Mouse (Mus musculus) CH12.LX (cell line): ENCODE measurements around the gene Klhl21. TPM values are rescaled to one million over a fixed set of nuclear protein-coding genes. Genes with fewer than 3 reads are reported as not detected.

Experiments used
- DNase-seq: peaks from one replicate; pipeline ENCODE4 v3.0.0-alpha.2; 2013; ENCODE audit errors: extremely low read depth
- H3K27ac ChIP-seq: 2 replicates; pipeline ENCODE4 v1.5.1; 2012; ENCODE audit warnings: low read depth, mild to moderate bottlenecking, control low read depth, moderate library complexity; ENCODE audit not compliant: insufficient read depth
- H3K27me3 ChIP-seq: replicated peaks from 2 replicates; pipeline ENCODE3; 2012; ENCODE audit warnings: inconsistent platforms
- H3K36me3 ChIP-seq, 2 experiments: replicated peaks in 1 of 2; 2 replicates each; pipeline versions ENCODE3 to v1.6.1; 2012; ENCODE audit warnings: inconsistent platforms in 1 of 2, low read length in 1 of 2, mild to moderate bottlenecking in 1 of 2, mixed read lengths in 1 of 2, moderate library complexity in 1 of 2; ENCODE audit not compliant: control insufficient read depth in 1 of 2, insufficient read depth in 1 of 2
- H3K4me1 ChIP-seq, 2 experiments: 2 replicates each; pipeline ENCODE4 v1.6.1; 2012; ENCODE audit warnings: inconsistent platforms in 1 of 2, moderate library complexity in 1 of 2; ENCODE audit not compliant: insufficient read depth in 2 of 2, control insufficient read depth in 1 of 2
- H3K4me2 ChIP-seq: 2 replicates; pipeline ENCODE4 v1.6.1; 2012; ENCODE audit warnings: low read depth, mild to moderate bottlenecking, control low read depth; ENCODE audit not compliant: poor library complexity, insufficient read depth, severe bottlenecking
- H3K4me3 ChIP-seq, 3 experiments: fragments of 150-350 bp in 1 of 3; sonication (generic) in 1 of 3; replicated peaks in 1 of 3; 2 replicates each; pipeline versions ENCODE3 to v1.5.1; 2011 to 2012; ENCODE audit warnings: low read depth in 2 of 3, low read length in 2 of 3, mild to moderate bottlenecking in 2 of 3, moderate library complexity in 2 of 3, control low read depth in 1 of 3, improper control_type of control experiment in 1 of 3, inconsistent platforms in 1 of 3, mixed read lengths in 1 of 3; ENCODE audit not compliant: poor library complexity in 1 of 3
- H3K79me2 ChIP-seq: replicated peaks from 2 replicates; pipeline ENCODE4 v1.6.1; 2012; ENCODE audit warnings: mild to moderate bottlenecking, moderate library complexity; ENCODE audit not compliant: control insufficient read depth, poor library complexity, insufficient read depth, severe bottlenecking; ENCODE audit errors: extremely low read depth
- H3K9ac ChIP-seq: 2 replicates; pipeline ENCODE4 v1.6.1; 2012; ENCODE audit warnings: low read depth, mild to moderate bottlenecking, control low read depth, moderate library complexity; ENCODE audit not compliant: insufficient read depth
- H3K9me3 ChIP-seq: replicated peaks from 2 replicates; pipeline ENCODE3; 2012; ENCODE audit warnings: low read length, inconsistent platforms, mixed read lengths
- CHD2 ChIP-seq: IDR thresholded peaks from 2 replicates; pipeline ENCODE4 v1.6.1; 2011; ENCODE audit warnings: low read length, improper control_type of control experiment
- EP300 ChIP-seq: IDR thresholded peaks from 2 replicates; pipeline ENCODE4 v1.6.1; 2011; ENCODE audit warnings: low read length, improper control_type of control experiment
- IRF4 ChIP-seq: IDR thresholded peaks from 2 replicates; pipeline ENCODE4 v1.6.1; 2014; ENCODE audit warnings: low read depth, mild to moderate bottlenecking, inconsistent platforms, low read length, improper control_type of control experiment
- JUND ChIP-seq: conservative IDR thresholded peaks from 2 replicates; pipeline ENCODE4 v1.6.1; 2011; ENCODE audit warnings: low read depth, low read length, improper control_type of control experiment
- MAFK ChIP-seq: IDR thresholded peaks from 2 replicates; pipeline ENCODE4 v1.6.1; 2011; ENCODE audit warnings: low read length, improper control_type of control experiment; ENCODE audit not compliant: insufficient replicate concordance
- MAX ChIP-seq: IDR thresholded peaks from 2 replicates; pipeline ENCODE4 v1.6.1; 2011; ENCODE audit warnings: low read length, improper control_type of control experiment
- MAZ ChIP-seq: IDR thresholded peaks from 2 replicates; pipeline ENCODE4 v1.6.1; 2012; ENCODE audit warnings: low read depth, mild to moderate bottlenecking, inconsistent platforms, low read length, improper control_type of control experiment, moderate library complexity
- MEF2A ChIP-seq: IDR thresholded peaks from 2 replicates; pipeline ENCODE4 v1.6.1; 2014; ENCODE audit warnings: low read depth, mild to moderate bottlenecking, inconsistent platforms, low read length, improper control_type of control experiment, borderline replicate concordance
- MXI1 ChIP-seq: IDR thresholded peaks from 2 replicates; pipeline ENCODE4 v1.6.1; 2011; ENCODE audit warnings: mild to moderate bottlenecking, low read depth, low read length, improper control_type of control experiment
- MYC ChIP-seq: IDR thresholded peaks from 2 replicates; pipeline ENCODE4 v1.6.1; 2011; ENCODE audit warnings: low read depth, mild to moderate bottlenecking, improper control_type of control experiment, low read length
- NELFE ChIP-seq: IDR thresholded peaks from 2 replicates; pipeline ENCODE4 v1.6.1; 2011; ENCODE audit warnings: low read depth, low read length, improper control_type of control experiment
- PAX5 ChIP-seq: IDR thresholded peaks from 2 replicates; pipeline ENCODE4 v1.6.1; 2012; ENCODE audit warnings: low read length, inconsistent platforms, mixed read lengths
- POLR2A ChIP-seq: IDR thresholded peaks from 2 replicates; pipeline ENCODE4 v1.6.1; 2011; ENCODE audit warnings: low read depth, mild to moderate bottlenecking, improper control_type of control experiment, low read length
- POLR2AphosphoS2 ChIP-seq: IDR thresholded peaks from 2 replicates; pipeline ENCODE4 v1.6.1; 2011; ENCODE audit warnings: low read depth, low read length, improper control_type of control experiment
- RAD21 ChIP-seq: IDR thresholded peaks from 2 replicates; pipeline ENCODE4 v1.6.1; 2011; ENCODE audit warnings: low read depth, mild to moderate bottlenecking, low read length, improper control_type of control experiment, moderate library complexity
- RCOR1 ChIP-seq: conservative IDR thresholded peaks from 2 replicates; pipeline ENCODE4 v1.6.1; 2012; ENCODE audit warnings: low read depth, mild to moderate bottlenecking, inconsistent platforms, low read length, improper control_type of control experiment
- TBP ChIP-seq: conservative IDR thresholded peaks from 2 replicates; pipeline ENCODE4 v1.6.1; 2011; ENCODE audit warnings: low read depth, low read length, improper control_type of control experiment
- TCF12 ChIP-seq: IDR thresholded peaks from 2 replicates; pipeline ENCODE4 v1.6.1; 2014; ENCODE audit warnings: low read depth, mild to moderate bottlenecking, inconsistent platforms, low read length, improper control_type of control experiment
- UBTF ChIP-seq: IDR thresholded peaks from 2 replicates; pipeline ENCODE4 v1.6.1; 2012; ENCODE audit warnings: low read depth, mild to moderate bottlenecking, inconsistent platforms, low read length, improper control_type of control experiment, moderate library complexity
- USF1 ChIP-seq: IDR thresholded peaks from 2 replicates; pipeline ENCODE4 v1.6.1; 2014; ENCODE audit warnings: low read depth, mild to moderate bottlenecking, inconsistent platforms, low read length, improper control_type of control experiment
- USF2 ChIP-seq: conservative IDR thresholded peaks from 2 replicates; pipeline ENCODE4 v1.6.1; 2011; ENCODE audit warnings: low read depth, low read length, improper control_type of control experiment
- ZKSCAN1 ChIP-seq: IDR thresholded peaks from 2 replicates; pipeline ENCODE4 v1.6.1; 2012; ENCODE audit warnings: low read depth, inconsistent platforms, low read length, improper control_type of control experiment, borderline replicate concordance
- dilution Hi-C: fragments of 300-500 bp; cut with MboI; formaldehyde crosslinking; loops from 2 replicates; pipeline ENCODE4 v1.14.3; 2020; ENCODE audit warnings: low sequenced_read_pairs; ENCODE audit not compliant: extremely low pct_unique_long_range_greater_than_20kb, extremely low pct_ligation_motif_present
- in situ Hi-C: fragments of 300-500 bp; cut with MboI; formaldehyde crosslinking; loops from 3 replicates; pipeline ENCODE4 v1.14.3; 2019; ENCODE audit warnings: low sequenced_read_pairs, low pct_ligation_motif_present, low pct_unique_long_range_greater_than_20kb, mixed read lengths
- polyA plus RNA-seq: library from polyadenylated mRNA; unstranded; fragments of >175 nt; gene quantifications from 2 replicates; pipeline ENCODE4 v1.2.1, GENCODE M21; 2012; ENCODE audit warnings: low read depth; ENCODE audit not compliant: insufficient read length
- total RNA-seq, 2 experiments: library from RNA; depleted of rRNA; stranded (reverse); fragments of 300-350 nt in 1 of 2; fragments of >200 nt in 1 of 2; gene quantifications; 2 replicates each; pipeline ENCODE4 v1.2.3; 2012 to 2014

Klhl21 gene
- total and polyA plus RNA-seq, 3 experiments: 4.4 to 9.4 (median 7.1) TPM

- Histone ChIP-seq H3K9ac (no peak overlapping the region), H3K27me3 (peaks cover 18% of the 10 kb centered on the region), H3K27ac (no peak overlapping the region), H3K4me2 (no peak overlapping the region), H3K4me1 (peaks cover 9 to 31% of the 10 kb centered on the region in 2 experiments), H3K9me3 (no peaks in the 10 kb centered on the region), H3K36me3 (peaks cover 0 to 3% of the 10 kb centered on the region in 2 experiments), H3K4me3 (no peak overlapping the region), H3K79me2 (0 out of 2 replicates have a peak, but pooled peaks cover 2% of the 10 kb centered on the region)
- TF ChIP-seq MEF2A (no peak), USF1 (no peak), TBP (no peak), MAFK (no peak), USF2 (no peak), ZKSCAN1 (no peak), PAX5 (no peak), JUND (no peak)
- dilution Hi-C loops (no loop called here), in situ Hi-C loops (no loop called here)
- DNase-seq: no peak
Measured at GRCm38 (mm10) chr4:152006812-152007211, 1.8 kb upstream of the Klhl21 start.

- Histone ChIP-seq H3K9ac (no peak overlapping the region; the same call in 1 of the 2 replicates), H3K4me3 (no peak overlapping the region), H3K27ac (no peak overlapping the region), H3K36me3 (peaks cover 7 to 11% of the 10 kb centered on the region in 2 experiments), H3K9me3 (no peaks in the 10 kb centered on the region), H3K4me2 (peak overlapping the region; percentile 72), H3K79me2 (peaks cover 2% of the 10 kb centered on the region; the same call in 1 of the 2 replicates), H3K4me1 (peaks cover 12 to 36% of the 10 kb centered on the region in 2 experiments), H3K27me3 (peaks cover 18% of the 10 kb centered on the region)
- dilution Hi-C loops: no loop called here
- no peak for DNase-seq
- in situ Hi-C loops: no loop called here
- no peak for TF ChIP-seq RAD21
- no peak for TF ChIP-seq POLR2A
- no peak for TF ChIP-seq IRF4
- TF ChIP-seq USF2: no peak
- no peak for TF ChIP-seq MXI1
- no peak for TF ChIP-seq MAZ
- no peak for TF ChIP-seq MAFK
- no peak for TF ChIP-seq RCOR1
- no peak for TF ChIP-seq MAX
- no peak for TF ChIP-seq POLR2AphosphoS2
- no peak for TF ChIP-seq MEF2A
- TF ChIP-seq JUND: no peak
- TF ChIP-seq NELFE: no peak
- TF ChIP-seq CHD2: no peak
- no peak for TF ChIP-seq TCF12
- no peak for TF ChIP-seq PAX5
- no peak for TF ChIP-seq UBTF
- no peak for TF ChIP-seq EP300
- no peak for TF ChIP-seq TBP
- no peak for TF ChIP-seq MYC
Measured at GRCm38 (mm10) chr4:152007481-152008147, 989 bp upstream of the Klhl21 start.
